Mouse (Mus musculus) heart, embryonic 14.5 days (tissue): ENCODE measurements at regions not wholly inside any gene's neighbourhood (a gene's known extent, or its start where the extent isn't known, plus 50 kb on each side); places are given as distances from the start of the nearest gene placed in this dataset.
A peak's percentile ranks its signal among the peaks of the same experiment; 100 is the strongest.

Source experiments
- ATAC-seq: fragments of 200-750 bp; cut with Nextera tagmentation; 2 replicates; pipeline ENCODE4 v1.8.0; 2017; ENCODE audit warnings: low read depth, moderate TSS enrichment; ENCODE audit not compliant: insufficient number of reproducible peaks, insufficient read depth, low FRiP score
- H3K27ac ChIP-seq, 2 experiments: fragments of 200-500 bp in 1 of 2; fragments of 300-500 bp in 1 of 2; sonication (generic) in 1 of 2; replicated peaks in 1 of 2; 2 replicates each; pipeline ENCODE4 v1.5.1; 2012 to 2014; ENCODE audit warnings: low read depth in 2 of 2, low read length in 2 of 2, control low read depth in 1 of 2, mild to moderate bottlenecking in 1 of 2, mixed read lengths in 1 of 2; ENCODE audit not compliant: control insufficient read depth in 1 of 2, insufficient read depth in 1 of 2
- H3K27me3 ChIP-seq: fragments of 300-500 bp; sonication (generic); 2 replicates; pipeline ENCODE4 v1.6.1; 2014; ENCODE audit warnings: mild to moderate bottlenecking, low read length, control low read depth; ENCODE audit not compliant: control insufficient read depth, insufficient read depth
- H3K36me3 ChIP-seq: fragments of 300-500 bp; sonication (generic); 2 replicates; pipeline ENCODE4 v1.6.1; 2014; ENCODE audit warnings: mild to moderate bottlenecking, control low read depth, low read length, mixed read lengths; ENCODE audit not compliant: control insufficient read depth, insufficient read depth
- H3K4me1 ChIP-seq, 2 experiments: fragments of 200-500 bp in 1 of 2; fragments of 300-500 bp in 1 of 2; sonication (generic) in 1 of 2; 2 replicates each; pipeline ENCODE4 v1.6.1; 2012 to 2014; ENCODE audit warnings: low read length in 2 of 2, control low read depth in 1 of 2, mixed read lengths in 1 of 2; ENCODE audit not compliant: control insufficient read depth in 2 of 2, insufficient read depth in 2 of 2
- H3K4me2 ChIP-seq: fragments of 300-500 bp; sonication (generic); 2 replicates; pipeline ENCODE4 v1.6.1; 2014; ENCODE audit warnings: mild to moderate bottlenecking, low read length
- H3K4me3 ChIP-seq, 2 experiments: fragments of 200-500 bp in 1 of 2; fragments of 300-500 bp in 1 of 2; sonication (generic) in 1 of 2; 2 replicates each; pipeline ENCODE4 v1.5.1; 2012 to 2014; ENCODE audit warnings: low read length in 2 of 2, mild to moderate bottlenecking in 2 of 2, control low read depth in 1 of 2, low read depth in 1 of 2, moderate library complexity in 1 of 2; ENCODE audit not compliant: control insufficient read depth in 1 of 2, insufficient read depth in 1 of 2
- H3K9ac ChIP-seq: fragments of 300-500 bp; sonication (generic); 2 replicates; pipeline ENCODE4 v1.6.1; 2014; ENCODE audit warnings: mild to moderate bottlenecking, low read length
- H3K9me3 ChIP-seq: fragments of 300-500 bp; sonication (generic); 2 replicates; pipeline ENCODE4 v1.6.1; 2016; ENCODE audit warnings: low read length, control low read depth; ENCODE audit not compliant: control insufficient read depth
- WGBS: fragments of 180-500 bp; shearing (Covaris S2); extraction: QIAGEN DNeasy Blood & Tissue Kit; methylation state at CpG from one replicate; pipeline ENCODE4 v1.1.7; 2014; 5-methylcytosine and 5-hydroxymethylcytosine counted together

GRCm38 (mm10) chr12:94349623-94350156 is 1342.3 kb upstream of the Flrt2 start:
- Histone ChIP-seq H3K4me3 (no peak overlapping the region), H3K4me1 (no peaks in the 10 kb centered on the region; a peak in 1 of 4 replicates), H3K4me2 (no peak overlapping the region), H3K27ac (no peak overlapping the region), H3K27me3 (no peaks in the 10 kb centered on the region), H3K9ac (no peak overlapping the region), H3K9me3 (peaks cover 4% of the 10 kb centered on the region; the same call in 1 of the 2 replicates), H3K36me3 (no peaks in the 10 kb centered on the region)
- 66% methylated on average over 7 of the region's 7 CpGs for WGBS
- no peak for ATAC-seq

GRCm38 (mm10) chr12:94364269-94364668 is 1327.8 kb upstream of the Flrt2 start:
- no peaks in the 10 kb centered on the region for H3K36me3 ChIP-seq
- WGBS, result 88% methylated on average over 6 of the region's 6 CpGs
- no peak overlapping the region for H3K9ac ChIP-seq
- no peaks in the 10 kb centered on the region for H3K27me3 ChIP-seq
- no peak overlapping the region for H3K4me3 ChIP-seq
- ATAC-seq, result no peak
- 0 out of 4 replicates have a peak, but pooled peaks cover 0 to 3% of the 10 kb centered on the region in 2 experiments for H3K4me1 ChIP-seq
- no peak overlapping the region for H3K27ac ChIP-seq
- H3K9me3 ChIP-seq, result no peaks in the 10 kb centered on the region
- H3K4me2 ChIP-seq, result no peak overlapping the region

GRCm38 (mm10) chr12:94399991-94400390 is 1292.0 kb upstream of the Flrt2 start:
- Histone ChIP-seq H3K4me2 (no peak overlapping the region), H3K9ac (no peak overlapping the region), H3K4me1 (no peaks in the 10 kb centered on the region; a peak in 1 of 4 replicates), H3K27ac (no peak overlapping the region), H3K27me3 (no peaks in the 10 kb centered on the region), H3K36me3 (no peaks in the 10 kb centered on the region), H3K4me3 (no peak overlapping the region), H3K9me3 (no peaks in the 10 kb centered on the region)
- WGBS, result 36% methylated on average over 2 of the region's 2 CpGs
- ATAC-seq, result no peak

- H3K27me3 ChIP-seq, result no peaks in the 10 kb centered on the region
- no peaks in the 10 kb centered on the region for H3K36me3 ChIP-seq
- no peak overlapping the region for H3K9ac ChIP-seq
- no peak overlapping the region for H3K27ac ChIP-seq
- H3K9me3 ChIP-seq, result no peaks in the 10 kb centered on the region
- WGBS, result 42% methylated on average over 5 of the region's 5 CpGs
- peaks cover 0 to 5% of the 10 kb centered on the region in 2 experiments; a peak in 1 of 4 replicates for H3K4me1 ChIP-seq
- H3K4me2 ChIP-seq, result no peak overlapping the region
- H3K4me3 ChIP-seq, result no peak overlapping the region
- ATAC-seq, result peak; percentile 66; the same call in 1 of the 2 replicates
These were observed 1271.1 kb upstream of the Flrt2 start for GRCm38 (mm10) chr12:94420918-94421317.

GRCm38 (mm10) chr12:94421743-94422142 is 1270.3 kb upstream of the Flrt2 start:
- WGBS, result 70% methylated on average over 3 of the region's 3 CpGs
- Histone ChIP-seq H3K27me3 (no peaks in the 10 kb centered on the region), H3K27ac (no peak overlapping the region; a peak in 1 of 4 replicates), H3K4me3 (no peak overlapping the region), H3K4me1 (peaks cover 0 to 5% of the 10 kb centered on the region in 2 experiments; a peak in 1 of 4 replicates), H3K4me2 (no peak overlapping the region), H3K36me3 (no peaks in the 10 kb centered on the region), H3K9ac (no peak overlapping the region), H3K9me3 (no peaks in the 10 kb centered on the region)
- no peak for ATAC-seq

GRCm38 (mm10) chr12:94424340-94424981 is 1267.6 kb upstream of the Flrt2 start:
- no peaks in the 10 kb centered on the region for H3K27me3 ChIP-seq
- no peaks in the 10 kb centered on the region for H3K36me3 ChIP-seq
- no peak for ATAC-seq
- no peaks in the 10 kb centered on the region for H3K9me3 ChIP-seq
- whole genome bisulfite sequencing, result 35% methylated on average over 3 of the region's 3 CpGs
- H3K9ac ChIP-seq, result no peak overlapping the region
- H3K4me3 ChIP-seq, result no peak overlapping the region
- H3K4me2 ChIP-seq, result no peak overlapping the region
- H3K4me1 ChIP-seq, result peaks cover 0 to 15% of the 10 kb centered on the region in 2 experiments; a peak in 2 of 4 replicates
- no peak overlapping the region; a peak in 1 of 4 replicates for H3K27ac ChIP-seq

- no peak for ATAC-seq
- Histone ChIP-seq H3K4me1 (no peaks in the 10 kb centered on the region), H3K4me3 (no peak overlapping the region), H3K9me3 (no peaks in the 10 kb centered on the region), H3K27ac (no peak overlapping the region), H3K9ac (no peak overlapping the region), H3K4me2 (no peak overlapping the region), H3K36me3 (no peaks in the 10 kb centered on the region), H3K27me3 (no peaks in the 10 kb centered on the region)
- 92% methylated on average over 1 of the region's 1 CpGs for WGBS
These were observed 1242.5 kb upstream of the Flrt2 start for GRCm38 (mm10) chr12:94449517-94449916.
